Mouse (Mus musculus): ENCODE results near the gene Dcaf5. TPM values are rescaled to one million over a fixed set of nuclear protein-coding genes. Genes with fewer than 3 reads are reported as not detected.

Gene Dcaf5
- 5.4 and 7.2 TPM in 2 replicates for polyA plus RNA-seq (2015; fragmentation: Nextera tagmentation; extraction: Ambion mirVana)

DNA sequence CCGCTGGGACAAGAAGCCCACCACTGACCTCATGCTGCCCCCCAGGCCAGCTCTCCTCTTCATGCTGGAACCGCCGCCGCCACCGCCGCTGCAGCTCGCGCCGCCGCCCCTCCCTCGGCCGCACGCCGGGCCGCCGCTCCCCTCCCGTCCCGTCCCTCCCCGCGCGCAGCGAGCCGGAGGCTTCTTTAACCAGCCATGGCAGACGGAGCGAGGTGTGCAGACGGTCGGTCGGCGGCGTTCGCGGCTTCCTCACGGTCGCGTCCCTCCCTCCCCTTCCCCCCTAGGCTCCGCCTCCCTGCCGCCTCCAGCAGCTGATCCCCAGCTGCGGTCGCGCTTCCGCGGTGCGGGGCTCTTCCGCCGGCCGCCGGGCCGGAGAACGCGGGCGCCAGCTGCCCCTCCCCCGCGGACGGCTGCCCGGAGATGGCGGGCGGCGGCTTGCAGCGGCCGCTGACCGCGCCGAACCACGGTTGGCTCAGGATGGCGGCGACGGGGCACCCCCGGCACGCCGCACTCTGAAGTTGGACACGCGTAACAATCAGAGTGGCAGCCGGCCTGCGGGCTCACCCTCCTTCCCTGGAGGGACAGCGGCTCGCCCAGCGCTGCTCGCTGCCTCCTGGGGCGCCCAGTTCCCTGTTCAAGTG, at the start of gene Dcaf5:
TSS of gene Dcaf5 (minus strand) at position 266 of the 641 bp plus-strand sequence.
- H3K9ac ChIP-seq (ENCODE audit: low read length) = peak within 1 kb of the TSS; percentile 95
- H3K27me3 ChIP-seq (ENCODE audit: control insufficient read depth, insufficient read depth, low read length) = no peaks in the 10 kb centered on the region
- DNase-seq (ENCODE audit: low spot score) (peak; percentile 88), ATAC-seq (ENCODE audit: low FRiP score, low TSS enrichment) (peak; percentile 66)
- H3K36me3 ChIP-seq (ENCODE audit: control insufficient read depth, insufficient read depth, low read length) = no peaks in the 10 kb centered on the region
- WGBS = under 1% methylated on average over 65 of the region's 79 CpGs
- peak within 1 kb of the TSS; percentile 92 for H3K4me3 ChIP-seq (ENCODE audit: low read depth, low read length)
- H3K9me3 ChIP-seq (ENCODE audit: control insufficient read depth, low read length) = no peaks in the 10 kb centered on the region
- TF ChIP-seq CTCF (IDR thresholded peaks at IDR 0.05; ENCODE audit: low read depth) = peak; percentile 7; the same call in 1 of the 2 replicates
- TF ChIP-seq EP300 (optimal IDR thresholded peaks at IDR 0.05) = no peak
- H3K4me1 ChIP-seq (replicated peaks; ENCODE audit: control insufficient read depth, insufficient read depth) = no peaks in the 10 kb centered on the region
- peak within 1 kb of the TSS; percentile 97 for H3K27ac ChIP-seq (replicated peaks)
- H3K4me2 ChIP-seq (replicated peaks; ENCODE audit: low read depth) = peak within 1 kb of the TSS; percentile 90

DNA sequence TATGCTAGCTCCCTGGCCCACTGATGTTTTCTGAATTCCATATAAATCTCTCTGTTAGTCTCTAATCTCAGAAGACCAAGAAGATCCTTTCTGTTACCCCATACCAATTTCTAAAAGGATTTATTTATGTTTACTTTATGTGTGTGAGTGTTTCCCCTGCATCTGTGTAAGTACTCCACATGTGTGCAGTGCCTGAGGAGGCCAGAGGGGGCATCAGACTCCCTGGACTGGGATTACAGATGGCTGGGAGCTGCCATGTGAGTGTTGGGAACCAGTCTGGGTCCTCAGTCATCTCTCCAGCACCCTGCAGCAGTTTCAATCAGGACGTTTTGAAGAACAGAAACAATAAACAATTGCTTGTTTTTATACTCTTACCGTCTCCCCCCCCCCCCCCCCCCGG, 47.0 kb upstream of the Dcaf5 start:
- DNase-seq (ENCODE audit: low spot score) = no peak
- H3K4me3 ChIP-seq (ENCODE audit: low read depth, low read length) = no peak overlapping the region
- no peak for ATAC-seq (ENCODE audit: low FRiP score, low TSS enrichment)

GRCm38 (mm10) chr12:80479986-80480385, 43.6 kb upstream of the Dcaf5 start:
- TF ChIP-seq EP300 (optimal IDR thresholded peaks at IDR 0.05) (no peak), CTCF (IDR thresholded peaks at IDR 0.05; ENCODE audit: low read depth) (no peak)
- no peak overlapping the region for H3K9ac ChIP-seq (ENCODE audit: low read length)
- no peak overlapping the region for H3K4me3 ChIP-seq (ENCODE audit: low read depth, low read length)
- WGBS = 89% methylated on average over 3 of the region's 3 CpGs
- ATAC-seq (ENCODE audit: low FRiP score, low TSS enrichment) (no peak), DNase-seq (ENCODE audit: low spot score) (no peak)
- no peaks in the 10 kb centered on the region for H3K4me1 ChIP-seq (replicated peaks; ENCODE audit: control insufficient read depth, insufficient read depth)
- no peak overlapping the region for H3K27ac ChIP-seq (replicated peaks)
- no peaks in the 10 kb centered on the region for H3K27me3 ChIP-seq (ENCODE audit: control insufficient read depth, insufficient read depth, low read length)
- no peaks in the 10 kb centered on the region; the same call in 1 of the 2 replicates for H3K36me3 ChIP-seq (ENCODE audit: control insufficient read depth, insufficient read depth, low read length)
- no peaks in the 10 kb centered on the region for H3K9me3 ChIP-seq (ENCODE audit: control insufficient read depth, low read length)
- no peak overlapping the region for H3K4me2 ChIP-seq (replicated peaks; ENCODE audit: low read depth)

More for the DNA sequence above, 47.0 kb upstream of the Dcaf5 start:
- no peaks in the 10 kb centered on the region; the same call in 1 of the 2 replicates for H3K36me3 ChIP-seq (ENCODE audit: control insufficient read depth, insufficient read depth, low read length)
- H3K27me3 ChIP-seq (ENCODE audit: control insufficient read depth, insufficient read depth, low read length) = no peaks in the 10 kb centered on the region
- H3K4me1 ChIP-seq (replicated peaks; ENCODE audit: control insufficient read depth, insufficient read depth) = no peaks in the 10 kb centered on the region
- WGBS = 78% methylated on average over 3 of the region's 3 CpGs
- no peaks in the 10 kb centered on the region for H3K9me3 ChIP-seq (ENCODE audit: control insufficient read depth, low read length)
- H3K27ac ChIP-seq (replicated peaks) = no peak overlapping the region
- no peak overlapping the region for H3K9ac ChIP-seq (ENCODE audit: low read length)
- TF ChIP-seq EP300 (optimal IDR thresholded peaks at IDR 0.05) (no peak), CTCF (IDR thresholded peaks at IDR 0.05; ENCODE audit: low read depth) (no peak)
- no peak overlapping the region for H3K4me2 ChIP-seq (replicated peaks; ENCODE audit: low read depth)

GRCm38 (mm10) chr12:80473731-80474130, 37.3 kb upstream of the Dcaf5 start:
- H3K4me1 ChIP-seq (replicated peaks; ENCODE audit: control insufficient read depth, insufficient read depth) = no peaks in the 10 kb centered on the region
- no peak overlapping the region for H3K4me3 ChIP-seq (ENCODE audit: low read depth, low read length)
- no peak for ATAC-seq (ENCODE audit: low FRiP score, low TSS enrichment)
- H3K9ac ChIP-seq (ENCODE audit: low read length) = no peak overlapping the region
- H3K36me3 ChIP-seq (ENCODE audit: control insufficient read depth, insufficient read depth, low read length) = no peaks in the 10 kb centered on the region; the same call in 1 of the 2 replicates
- WGBS = 86% methylated on average over 3 of the region's 3 CpGs
- H3K4me2 ChIP-seq (replicated peaks; ENCODE audit: low read depth) = no peak overlapping the region
- H3K9me3 ChIP-seq (ENCODE audit: control insufficient read depth, low read length) = no peaks in the 10 kb centered on the region
- no peak overlapping the region for H3K27ac ChIP-seq (replicated peaks)
- H3K27me3 ChIP-seq (ENCODE audit: control insufficient read depth, insufficient read depth, low read length) = no peaks in the 10 kb centered on the region
- TF ChIP-seq CTCF (IDR thresholded peaks at IDR 0.05; ENCODE audit: low read depth) = no peak
- TF ChIP-seq EP300 (optimal IDR thresholded peaks at IDR 0.05) = no peak
- no peak for DNase-seq (ENCODE audit: low spot score)

GRCm38 (mm10) chr12:80471926-80472325, 35.5 kb upstream of the Dcaf5 start:
- no peak for DNase-seq (ENCODE audit: low spot score)
- 55% methylated on average over 4 of the region's 4 CpGs for WGBS
- ATAC-seq (ENCODE audit: low FRiP score, low TSS enrichment) = no peak

GRCm38 (mm10) chr12:80470206-80470605, 33.8 kb upstream of the Dcaf5 start:
- ATAC-seq (ENCODE audit: low FRiP score, low TSS enrichment) = no peak
- 86% methylated on average over 2 of the region's 2 CpGs for WGBS
- TF ChIP-seq EP300 (optimal IDR thresholded peaks at IDR 0.05) = no peak
- TF ChIP-seq CTCF (IDR thresholded peaks at IDR 0.05; ENCODE audit: low read depth) = no peak

More at GRCm38 (mm10) chr12:80471926-80472325, 35.5 kb upstream of the Dcaf5 start:
- no peaks in the 10 kb centered on the region for H3K9me3 ChIP-seq (ENCODE audit: control insufficient read depth, low read length)
- no peak overlapping the region for H3K9ac ChIP-seq (ENCODE audit: low read length)
- H3K4me2 ChIP-seq (replicated peaks; ENCODE audit: low read depth) = no peak overlapping the region
- TF ChIP-seq CTCF (IDR thresholded peaks at IDR 0.05; ENCODE audit: low read depth) (no peak), EP300 (optimal IDR thresholded peaks at IDR 0.05) (no peak)
- no peak overlapping the region for H3K4me3 ChIP-seq (ENCODE audit: low read depth, low read length)
- H3K27ac ChIP-seq (replicated peaks) = no peak overlapping the region
- no peaks in the 10 kb centered on the region for H3K4me1 ChIP-seq (replicated peaks; ENCODE audit: control insufficient read depth, insufficient read depth)
- H3K27me3 ChIP-seq (ENCODE audit: control insufficient read depth, insufficient read depth, low read length) = no peaks in the 10 kb centered on the region
- H3K36me3 ChIP-seq (ENCODE audit: control insufficient read depth, insufficient read depth, low read length) = no peaks in the 10 kb centered on the region

More at GRCm38 (mm10) chr12:80470206-80470605, 33.8 kb upstream of the Dcaf5 start:
- H3K27me3 ChIP-seq (ENCODE audit: control insufficient read depth, insufficient read depth, low read length) = no peaks in the 10 kb centered on the region
- DNase-seq (ENCODE audit: low spot score) = no peak
- H3K9me3 ChIP-seq (ENCODE audit: control insufficient read depth, low read length) = no peaks in the 10 kb centered on the region
- H3K27ac ChIP-seq (replicated peaks) = no peak overlapping the region
- no peak overlapping the region for H3K4me2 ChIP-seq (replicated peaks; ENCODE audit: low read depth)
- no peaks in the 10 kb centered on the region for H3K4me1 ChIP-seq (replicated peaks; ENCODE audit: control insufficient read depth, insufficient read depth)
- no peak overlapping the region for H3K9ac ChIP-seq (ENCODE audit: low read length)
- H3K36me3 ChIP-seq (ENCODE audit: control insufficient read depth, insufficient read depth, low read length) = no peaks in the 10 kb centered on the region
- no peak overlapping the region for H3K4me3 ChIP-seq (ENCODE audit: low read depth, low read length)

All from stomach, postnatal 0 days (tissue).